Mouse (Mus musculus): ENCODE results near the gene Robo4.

- TF ChIP-seq CTCF (IDR thresholded peaks at IDR 0.05; ENCODE audit: low read depth), result no peak
- TF ChIP-seq EP300 (IDR thresholded peaks at IDR 0.05; ENCODE audit: low read depth), result no peak
Observed at GRCm38 (mm10) chr9:37401802-37402201, at the start of gene Robo4.
